Mouse (Mus musculus) E14TG2a.4 (cell line): Measurements from ENCODE around the gene Map3k11.

Source experiments
- H3K27me3 ChIP-seq: 2 replicates; pipeline ENCODE4 v1.6.1; 2014; ENCODE audit warnings: low read length, control low read depth; ENCODE audit not compliant: insufficient read depth
- H3K36me3 ChIP-seq: 2 replicates; pipeline ENCODE4 v1.6.1; 2014; ENCODE audit warnings: low read length, control low read depth; ENCODE audit not compliant: insufficient read depth
- H3K4me1 ChIP-seq: replicated peaks from 2 replicates; pipeline ENCODE4 v1.6.1; 2014; ENCODE audit warnings: low read depth, low read length, control low read depth
- H3K4me3 ChIP-seq: replicated peaks from 2 replicates; pipeline ENCODE4 v1.5.1; 2014; ENCODE audit warnings: mild to moderate bottlenecking, low read length
- H3K9me3 ChIP-seq: 2 replicates; pipeline ENCODE4 v1.6.1; 2014; ENCODE audit warnings: low read length, control low read depth
- CTCF ChIP-seq: conservative IDR thresholded peaks from 2 replicates; pipeline ENCODE4 v1.5.1; 2014; ENCODE audit warnings: low read length
- NANOG ChIP-seq: IDR thresholded peaks from 2 replicates; pipeline ENCODE4 v1.6.1; 2014; ENCODE audit warnings: borderline replicate concordance, low read length, mixed read lengths
- POU5F1 ChIP-seq: IDR thresholded peaks from 2 replicates; pipeline ENCODE4 v1.6.1; 2014; ENCODE audit warnings: low read length, borderline replicate concordance

Map3k11 gene

DNA sequence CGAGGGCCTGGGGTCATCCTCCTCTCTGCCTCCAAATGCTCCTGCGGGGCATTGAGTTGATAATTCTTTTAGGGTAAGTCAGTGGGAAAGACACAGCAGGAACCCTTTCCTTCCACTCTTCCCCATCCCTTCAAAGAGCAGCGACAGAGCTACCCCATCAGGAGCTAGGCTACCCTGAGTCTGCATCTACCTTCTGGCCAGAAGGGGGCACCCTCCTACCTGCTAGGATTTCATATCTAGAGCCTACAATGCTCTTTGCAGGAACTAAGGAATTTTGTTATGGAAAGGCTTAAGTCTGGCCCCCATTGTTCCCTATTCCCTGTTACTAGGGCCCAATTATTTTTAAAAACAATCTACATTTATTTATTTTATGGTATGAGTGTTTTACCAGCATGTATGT lies 22.7 kb downstream of the Map3k11 start:
- TF ChIP-seq NANOG (no peak), CTCF (peak; percentile 78), POU5F1 (no peak)
- Histone ChIP-seq H3K27me3 (peaks cover 16% of the 10 kb centered on the region), H3K9me3 (no peaks in the 10 kb centered on the region), H3K36me3 (no peaks in the 10 kb centered on the region), H3K4me3 (no peak overlapping the region), H3K4me1 (peaks cover 68% of the 10 kb centered on the region)

- TF ChIP-seq NANOG (no peak), POU5F1 (no peak), CTCF (no peak)
- peaks cover 17% of the 10 kb centered on the region for H3K27me3 ChIP-seq
- H3K36me3 ChIP-seq = no peaks in the 10 kb centered on the region
- peaks cover 70% of the 10 kb centered on the region for H3K4me1 ChIP-seq
- H3K4me3 ChIP-seq = no peak overlapping the region
- H3K9me3 ChIP-seq = no peaks in the 10 kb centered on the region
These were observed 23.4 kb downstream of the Map3k11 start for GRCm38 (mm10) chr19:5711907-5712460.

DNA sequence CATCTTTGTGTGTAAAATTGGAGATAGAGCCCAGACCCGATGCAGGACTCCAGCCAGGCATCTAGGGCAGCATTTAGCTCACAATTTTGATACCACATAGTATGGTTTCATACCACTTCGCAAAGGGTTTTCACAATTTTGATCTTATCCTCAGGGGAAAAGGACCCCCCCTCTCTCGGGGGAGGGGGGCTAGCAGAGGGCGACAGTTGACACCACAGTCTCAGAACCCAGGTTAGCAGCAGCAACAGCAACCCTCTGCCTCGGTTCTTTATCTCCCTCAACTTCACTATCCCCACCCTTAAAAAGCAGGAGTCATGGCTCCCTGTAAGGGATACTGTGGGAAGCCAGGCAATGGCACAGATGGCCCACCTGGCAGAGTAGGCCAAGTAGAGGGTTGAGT lies 24.7 kb downstream of the Map3k11 start:
- Histone ChIP-seq H3K4me1 (peaks cover 68% of the 10 kb centered on the region), H3K36me3 (no peaks in the 10 kb centered on the region), H3K9me3 (no peaks in the 10 kb centered on the region), H3K4me3 (no peak overlapping the region), H3K27me3 (peaks cover 26% of the 10 kb centered on the region)
- TF ChIP-seq POU5F1 = no peak
- no peak for TF ChIP-seq NANOG
- no peak for TF ChIP-seq CTCF

GRCm38 (mm10) chr19:5713730-5714129 lies 25.2 kb downstream of the Map3k11 start:
- H3K4me3 ChIP-seq = no peak overlapping the region
- H3K4me1 ChIP-seq = peaks cover 63% of the 10 kb centered on the region
- peaks cover 27% of the 10 kb centered on the region for H3K27me3 ChIP-seq
- TF ChIP-seq NANOG = no peak
- TF ChIP-seq CTCF = no peak
- TF ChIP-seq POU5F1 = no peak
- no peaks in the 10 kb centered on the region for H3K36me3 ChIP-seq
- H3K9me3 ChIP-seq = no peaks in the 10 kb centered on the region

DNA sequence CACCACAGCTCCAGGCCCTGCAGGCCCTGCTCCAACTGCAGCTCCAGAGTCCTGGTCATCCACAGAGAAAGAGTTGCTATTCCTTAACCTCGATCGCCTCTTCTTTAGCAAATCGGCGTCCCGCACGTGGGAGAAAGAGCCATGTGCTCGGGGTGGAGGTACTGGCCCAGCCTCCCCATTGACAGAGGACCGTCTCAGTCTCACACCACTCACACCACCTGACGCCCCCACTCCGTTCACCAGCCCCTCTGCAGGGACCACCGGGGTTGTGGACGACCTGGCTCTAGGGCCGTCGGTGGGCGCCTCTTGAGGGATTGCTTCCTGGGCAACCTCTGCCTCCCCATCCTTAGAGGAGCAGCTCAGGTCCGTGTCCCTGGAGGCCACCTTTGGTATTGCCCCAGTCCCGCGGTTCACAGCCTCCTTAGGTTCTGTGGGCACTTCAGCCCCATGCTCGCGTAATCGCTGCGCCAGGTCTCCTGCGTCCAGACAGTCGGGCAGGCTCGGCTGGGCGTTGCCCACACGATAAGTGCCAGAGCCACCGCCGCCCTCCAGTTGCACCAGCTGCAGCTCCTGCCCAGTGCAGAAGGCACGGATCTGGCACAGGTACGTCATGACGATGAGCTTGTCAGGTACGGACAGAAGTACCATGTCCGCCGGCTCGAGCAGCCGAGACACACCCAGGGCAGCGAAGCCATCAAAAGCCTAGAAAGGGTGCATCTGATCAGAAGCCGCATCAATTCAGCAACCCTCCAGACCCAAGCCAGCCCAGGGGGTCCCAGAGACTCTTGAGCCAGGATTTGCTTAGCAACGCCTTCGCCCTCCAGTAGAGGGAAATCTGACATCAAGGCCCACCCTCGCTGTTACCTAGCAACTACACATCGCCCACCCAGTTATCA lies 27.5 kb downstream of the Map3k11 start:
- H3K4me1 ChIP-seq = peaks cover 53% of the 10 kb centered on the region
- H3K9me3 ChIP-seq = no peaks in the 10 kb centered on the region
- peaks cover 21% of the 10 kb centered on the region for H3K36me3 ChIP-seq
- TF ChIP-seq CTCF (peak; percentile 47), NANOG (no peak)
- H3K4me3 ChIP-seq = peak overlapping the region; percentile 77
- peaks cover 32% of the 10 kb centered on the region for H3K27me3 ChIP-seq

- no peak overlapping the region for H3K4me3 ChIP-seq
- H3K36me3 ChIP-seq = peaks cover 26% of the 10 kb centered on the region
- H3K9me3 ChIP-seq = no peaks in the 10 kb centered on the region
- peaks cover 56% of the 10 kb centered on the region for H3K4me1 ChIP-seq
- TF ChIP-seq CTCF (no peak), NANOG (no peak)
- H3K27me3 ChIP-seq = peaks cover 32% of the 10 kb centered on the region
These were observed 28.4 kb downstream of the Map3k11 start for GRCm38 (mm10) chr19:5716955-5717354.

GRCm38 (mm10) chr19:5721233-5721632 lies 32.7 kb downstream of the Map3k11 start:
- no peak overlapping the region for H3K4me3 ChIP-seq
- H3K4me1 ChIP-seq = peaks cover 46% of the 10 kb centered on the region
- H3K9me3 ChIP-seq = no peaks in the 10 kb centered on the region
- TF ChIP-seq CTCF = no peak
- no peak for TF ChIP-seq POU5F1
- TF ChIP-seq NANOG = no peak
- H3K36me3 ChIP-seq = peaks cover 26% of the 10 kb centered on the region
- H3K27me3 ChIP-seq = peaks cover 45% of the 10 kb centered on the region

- TF ChIP-seq NANOG = no peak
- TF ChIP-seq CTCF = no peak
- TF ChIP-seq POU5F1 = no peak
- Histone ChIP-seq H3K4me3 (no peak overlapping the region), H3K36me3 (peaks cover 26% of the 10 kb centered on the region), H3K9me3 (no peaks in the 10 kb centered on the region), H3K27me3 (peaks cover 48% of the 10 kb centered on the region), H3K4me1 (peaks cover 49% of the 10 kb centered on the region)
These were observed 34.4 kb downstream of the Map3k11 start for GRCm38 (mm10) chr19:5722848-5723425.

GRCm38 (mm10) chr19:5723934-5724548 lies 35.5 kb downstream of the Map3k11 start:
- H3K36me3 ChIP-seq = peaks cover 31% of the 10 kb centered on the region
- no peak for TF ChIP-seq CTCF
- TF ChIP-seq POU5F1 = no peak
- TF ChIP-seq NANOG = no peak
- H3K27me3 ChIP-seq = peaks cover 47% of the 10 kb centered on the region
- no peaks in the 10 kb centered on the region for H3K9me3 ChIP-seq
- H3K4me1 ChIP-seq = peaks cover 60% of the 10 kb centered on the region
- no peak overlapping the region for H3K4me3 ChIP-seq
